Mouse (Mus musculus) kidney, adult 11 months (tissue): Measurements from ENCODE around the gene Prdm11.

Experiments used
- DNase-seq: peaks from one replicate; pipeline ENCODE4 v3.0.0; 2022

Prdm11 gene

GRCm38 (mm10) chr2:92917405-92918142 is 128.4 kb downstream of the Prdm11 start:
- peak; percentile 19 for DNase-seq

- no peak for DNase-seq
Measured at GRCm38 (mm10) chr2:92915659-92916631, 130.0 kb downstream of the Prdm11 start.
